Comparison of ENCODE assay signal across 8 mouse cellular contexts in genomic region chr9:37143046-37143931, GRCm38 (mm10). TPM values are rescaled to one million over a fixed set of nuclear protein-coding genes. Genes with fewer than 3 reads are reported as not detected.
DNase-seq lines count a peak whose midpoint lies in the region; ATAC-seq and TF ChIP-seq lines count a peak whose summit lies in the region.

No protein-coding gene starts in this region.

- H3K9ac ChIP-seq in kidney, embryonic 16.5 days (replicated peaks; ENCODE audit: low read length) = peak overlapping the region; percentile 94; the same call in 1 of the 2 replicates
- peak overlapping the region; percentile 98 for H3K9ac ChIP-seq in hindbrain, embryonic 15.5 days

- TF ChIP-seq CTCF in kidney, adult 2 months (conservative IDR thresholded peaks at IDR 0.05; ENCODE audit: insufficient read depth, insufficient read length, low read depth, low read length) = no peak

- peak overlapping the region; percentile 78 for H3K4me3 ChIP-seq in kidney, embryonic 16.5 days (ENCODE audit: low read length)
- no peak overlapping the region for H3K4me3 ChIP-seq in kidney, adult 2 months (ENCODE audit: insufficient read depth, low read depth, low read length)
- peak overlapping the region; percentile 93 for H3K4me3 ChIP-seq in hindbrain, embryonic 15.5 days
- no peak overlapping the region for H3K4me3 ChIP-seq in myocyte

- peaks cover 32% of the 10 kb centered on the region for H3K79me2 ChIP-seq in myocyte (ENCODE audit: control insufficient read depth, insufficient read depth)

- H3K27ac ChIP-seq in kidney, embryonic 16.5 days (ENCODE audit: low read length) = peak overlapping the region; percentile 96
- no peak overlapping the region for H3K27ac ChIP-seq in kidney, adult 2 months (ENCODE audit: insufficient read depth, low read depth, low read length)
- peak overlapping the region; percentile 99 for H3K27ac ChIP-seq in hindbrain, embryonic 15.5 days (replicated peaks)

- peaks cover 62% of the 10 kb centered on the region for H3K4me1 ChIP-seq in kidney, embryonic 16.5 days (ENCODE audit: insufficient read depth, low read length)
- no peaks in the 10 kb centered on the region for H3K4me1 ChIP-seq in kidney, adult 2 months (ENCODE audit: control insufficient read depth, insufficient read depth, low read length)
- H3K4me1 ChIP-seq in hindbrain, embryonic 15.5 days (replicated peaks) = peaks cover 65% of the 10 kb centered on the region

- no peak for TF ChIP-seq POLR2A in kidney, adult 2 months (IDR thresholded peaks at IDR 0.05; ENCODE audit: low read depth, low read length)
- no peak for TF ChIP-seq POLR2A in myocyte (IDR thresholded peaks at IDR 0.05; ENCODE audit: insufficient read length, low read depth)

- no peaks in the 10 kb centered on the region for H3K9me3 ChIP-seq in kidney, embryonic 16.5 days (ENCODE audit: low read length)
- H3K9me3 ChIP-seq in hindbrain, embryonic 15.5 days = no peaks in the 10 kb centered on the region

- peaks cover 22% of the 10 kb centered on the region for H3K27me3 ChIP-seq in kidney, embryonic 16.5 days (ENCODE audit: insufficient read depth, low read length)
- no peaks in the 10 kb centered on the region; the same call in 1 of the 2 replicates for H3K27me3 ChIP-seq in kidney, adult 2 months (replicated peaks; ENCODE audit: control insufficient read depth, insufficient read depth, low read length)
- H3K27me3 ChIP-seq in hindbrain, embryonic 15.5 days = no peaks in the 10 kb centered on the region
- no peaks in the 10 kb centered on the region for H3K27me3 ChIP-seq in myocyte (ENCODE audit: control insufficient read depth, insufficient read depth, insufficient read length)

- 38% methylated on average over 12 of the region's 12 CpGs for WGBS in kidney, embryonic 16.5 days
- WGBS in kidney, adult 2 months = 72% methylated on average over 12 of the region's 12 CpGs
- 23% methylated on average over 12 of the region's 12 CpGs for WGBS in hindbrain, embryonic 15.5 days

- H3K4me2 ChIP-seq in kidney, embryonic 16.5 days (replicated peaks; ENCODE audit: low read depth, low read length) = peak overlapping the region; percentile 89
- H3K4me2 ChIP-seq in hindbrain, embryonic 15.5 days = peak overlapping the region; percentile 93
- H3K4me2 ChIP-seq in myocyte (ENCODE audit: low read depth) = peak overlapping the region; percentile 87

- H3K36me3 ChIP-seq in kidney, embryonic 16.5 days (ENCODE audit: insufficient read depth, low read length) = no peaks in the 10 kb centered on the region
- H3K36me3 ChIP-seq in kidney, adult 2 months (ENCODE audit: control insufficient read depth, insufficient read depth, low read length) = no peaks in the 10 kb centered on the region
- H3K36me3 ChIP-seq in hindbrain, embryonic 15.5 days = no peaks in the 10 kb centered on the region
- no peaks in the 10 kb centered on the region for H3K36me3 ChIP-seq in myocyte (ENCODE audit: control insufficient read depth, insufficient read depth)

- ATAC-seq in kidney, embryonic 16.5 days (ENCODE audit: low FRiP score, low TSS enrichment) = no peak
- ATAC-seq in hindbrain, embryonic 15.5 days (ENCODE audit: low FRiP score, low read depth) = no peak

- H3ac ChIP-seq in myocyte (ENCODE audit: control insufficient read depth, insufficient read length) = no peak overlapping the region

- DNase-seq in kidney, adult 2 months = no peak
- DNase-seq in embryo, embryonic 9.5 days (ENCODE audit: extremely low spot score) = peak; percentile 69
- DNase-seq in layer of hippocampus, postnatal 25 days (ENCODE audit: extremely low spot score in 1 of 2, low spot score in 1 of 2) = no peak
- no peak for DNase-seq in cerebellum, postnatal 4 days (ENCODE audit: low spot score in 2 of 2)
- no peak for DNase-seq in layer of hippocampus, postnatal 10 days (ENCODE audit: low spot score in 2 of 2)

TF ChIP-seq in myocyte, 11 proteins besides CTCF, POLR2A, EP300 and RAD21:
- TF ChIP-seq REST (IDR thresholded peaks at IDR 0.05; ENCODE audit: insufficient read depth, insufficient read length) (no peak), MAX (IDR thresholded peaks at IDR 0.05; ENCODE audit: low read depth) (no peak), TCF3 (IDR thresholded peaks at IDR 0.05; ENCODE audit: insufficient read length, low read depth) (no peak), TCF12 (IDR thresholded peaks at IDR 0.05; ENCODE audit: insufficient read depth, poor library complexity, severe bottlenecking) (no peak), MYOD1 (IDR thresholded peaks at IDR 0.05; ENCODE audit: control insufficient read depth in 1 of 3, insufficient read length in 2 of 3, low read depth in 2 of 3) (no peak)
TF ChIP-seq in myocyte: peak in this region for 0.

RNA-seq across cellular contexts. Expression of gene Pknox2, which starts 3.9 kb away (rescaled TPM):
- 11.0 and 12.7 TPM in 2 replicates for polyA plus RNA-seq in kidney, embryonic 16.5 days (2015; fragmentation: Nextera tagmentation; extraction: Ambion mirVana)
- 7.1 and 8.2 TPM in 2 replicates for polyA plus RNA-seq in kidney, adult 2 months (2012; rRNA removed)
- polyA plus RNA-seq in hindbrain, embryonic 15.5 days (2015; fragmentation: Nextera tagmentation; extraction: Ambion mirVana) = 32.9 and 40.6 TPM in 2 replicates
- 20.4 TPM for polyA plus RNA-seq in myocyte (2012; fragmentation: generic; extraction: Trizol)
- 10 to 100 TPM; 29.3 to 41.2 TPM for total RNA-seq in layer of hippocampus, postnatal 25 days (2021)
- 10 to 100 TPM; 31.4 to 36.3 TPM for total RNA-seq in layer of hippocampus, postnatal 10 days (2021)

Comparison
In these comparisons a context has a peak if more than half of its experiments do, and no peak if none do; other contexts are left out.
1. H3K4me3 ChIP-seq: peak in kidney, embryonic 16.5 days (single experiment) and hindbrain, embryonic 15.5 days (single experiment); none in kidney, adult 2 months (single experiment) and myocyte (single experiment).
2. Peak in every context shown above with its lines, with median percentiles within 50 percentile points of each other: H3K4me2 ChIP-seq.